Mouse (Mus musculus): ENCODE data around the gene Map7d2. TPM values are rescaled to one million over a fixed set of nuclear protein-coding genes. Genes with fewer than 3 reads are reported as not detected.
"Not testable (repeated sequence)": the region's sequence is repeated elsewhere in the genome, so short reads cannot be mapped to it uniquely, and the experiment has no call there.

Gene Map7d2
- 1 to 10 TPM; 3.2 to 3.8 TPM for total RNA-seq (2021)
- long read RNA-seq, experiment 1, partial matches to known transcripts = 0 of 3 reads
- long read RNA-seq, experiment 1, other reads (novel, unspliced or antisense) = 3 of 3 reads
- long read RNA-seq, experiment 2, partial matches to known transcripts = 2 of 3 reads
- long read RNA-seq, experiment 2, other reads (novel, unspliced or antisense) = 1 of 3 reads

DNA sequence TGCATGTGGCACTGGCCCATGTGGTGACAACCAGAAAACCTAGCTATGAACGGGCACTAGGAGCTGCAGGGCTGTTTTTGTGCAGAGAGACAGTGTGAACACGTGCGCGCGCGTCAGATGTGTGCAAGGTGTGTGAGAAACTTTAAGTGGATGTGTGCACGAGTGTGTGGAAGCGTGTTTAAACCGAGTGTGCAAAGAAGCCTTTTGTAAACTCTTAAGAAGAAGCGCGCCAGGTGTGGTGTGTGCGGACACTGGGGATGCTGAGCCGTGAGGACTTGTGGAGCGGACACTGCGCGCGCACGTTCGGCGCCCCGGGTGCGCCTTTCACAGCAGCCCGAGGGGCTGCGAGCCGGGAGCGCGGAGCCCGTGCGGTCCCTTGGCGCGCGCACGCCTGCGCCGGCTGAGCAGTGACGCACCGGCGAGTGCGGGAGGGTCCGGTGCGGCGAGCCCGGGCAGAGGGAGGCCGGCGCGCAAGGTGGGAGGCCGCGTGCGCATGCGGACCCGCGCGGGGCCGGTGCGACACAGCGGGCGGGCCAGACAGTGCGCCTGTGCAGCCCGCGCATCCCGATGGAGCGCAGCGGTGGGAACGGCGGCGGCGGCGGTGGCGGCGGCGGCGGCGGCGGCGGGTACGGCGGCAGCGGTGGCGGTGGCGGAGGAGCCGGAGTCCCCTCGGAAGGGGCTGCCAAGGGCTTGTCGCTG lies at the start of gene Map7d2:
TSS of gene Map7d2 (plus strand) at position 443 of the 699 bp plus-strand sequence.
- DNase-seq (ENCODE audit: low spot score in 2 of 2) = no peak

GRCm38 (mm10) chrX:159371831-159372752 lies 42.3 kb upstream of the Map7d2 start, which contains the start of gene Eif1ax:
Gene Eif1ax, plus strand, starts transcription at chrX:159372178.
- peak; percentile 6 to 50 for DNase-seq (ENCODE audit: low spot score in 2 of 2)

- DNase-seq (ENCODE audit: low spot score in 2 of 2) = no peak
Observed at GRCm38 (mm10) chrX:159372753-159373144, 41.6 kb upstream of the Map7d2 start.

GRCm38 (mm10) chrX:159387105-159387504 lies 27.3 kb upstream of the Map7d2 start:
- DNase-seq (ENCODE audit: low spot score in 2 of 2) = no peak

GRCm38 (mm10) chrX:159388953-159389352 lies 25.4 kb upstream of the Map7d2 start:
- no peak for DNase-seq (ENCODE audit: low spot score in 2 of 2)

DNA sequence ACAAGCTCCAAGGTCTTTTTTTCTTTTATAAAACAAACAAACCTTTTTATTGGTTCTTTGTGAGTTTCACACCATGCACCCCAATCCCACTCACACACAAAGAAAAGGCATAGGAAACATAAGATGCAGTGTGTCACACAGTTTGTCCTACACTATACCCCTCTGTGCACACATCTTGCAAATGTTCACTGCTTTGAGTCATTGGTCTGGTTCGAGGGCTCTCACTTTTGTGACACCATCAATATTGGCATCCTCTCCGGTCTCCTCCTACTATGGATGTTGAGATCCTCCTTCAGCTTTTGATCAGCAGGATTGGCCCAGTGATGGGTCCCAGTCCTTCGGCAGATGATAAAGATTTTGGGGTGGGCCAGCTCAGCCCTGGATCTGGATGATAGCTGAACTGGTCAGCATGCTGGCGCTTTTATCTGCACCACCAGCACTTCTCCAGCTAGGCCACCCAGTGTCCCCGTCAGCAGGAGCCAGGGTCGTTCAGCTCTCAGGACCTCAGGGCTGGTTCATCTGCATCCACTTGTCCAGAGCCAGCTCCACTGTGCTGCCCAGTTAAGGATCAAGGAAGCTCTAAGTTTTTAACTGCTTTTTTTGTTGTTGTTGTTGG lies 23.9 kb upstream of the Map7d2 start:
- DNase-seq (ENCODE audit: low spot score in 2 of 2) = no peak

- no peak for DNase-seq (ENCODE audit: low spot score in 2 of 2)
Observed at GRCm38 (mm10) chrX:159391239-159391638, 23.1 kb upstream of the Map7d2 start.

GRCm38 (mm10) chrX:159409253-159409652 lies 5.1 kb upstream of the Map7d2 start:
- no peak for DNase-seq (ENCODE audit: low spot score in 2 of 2)

DNA sequence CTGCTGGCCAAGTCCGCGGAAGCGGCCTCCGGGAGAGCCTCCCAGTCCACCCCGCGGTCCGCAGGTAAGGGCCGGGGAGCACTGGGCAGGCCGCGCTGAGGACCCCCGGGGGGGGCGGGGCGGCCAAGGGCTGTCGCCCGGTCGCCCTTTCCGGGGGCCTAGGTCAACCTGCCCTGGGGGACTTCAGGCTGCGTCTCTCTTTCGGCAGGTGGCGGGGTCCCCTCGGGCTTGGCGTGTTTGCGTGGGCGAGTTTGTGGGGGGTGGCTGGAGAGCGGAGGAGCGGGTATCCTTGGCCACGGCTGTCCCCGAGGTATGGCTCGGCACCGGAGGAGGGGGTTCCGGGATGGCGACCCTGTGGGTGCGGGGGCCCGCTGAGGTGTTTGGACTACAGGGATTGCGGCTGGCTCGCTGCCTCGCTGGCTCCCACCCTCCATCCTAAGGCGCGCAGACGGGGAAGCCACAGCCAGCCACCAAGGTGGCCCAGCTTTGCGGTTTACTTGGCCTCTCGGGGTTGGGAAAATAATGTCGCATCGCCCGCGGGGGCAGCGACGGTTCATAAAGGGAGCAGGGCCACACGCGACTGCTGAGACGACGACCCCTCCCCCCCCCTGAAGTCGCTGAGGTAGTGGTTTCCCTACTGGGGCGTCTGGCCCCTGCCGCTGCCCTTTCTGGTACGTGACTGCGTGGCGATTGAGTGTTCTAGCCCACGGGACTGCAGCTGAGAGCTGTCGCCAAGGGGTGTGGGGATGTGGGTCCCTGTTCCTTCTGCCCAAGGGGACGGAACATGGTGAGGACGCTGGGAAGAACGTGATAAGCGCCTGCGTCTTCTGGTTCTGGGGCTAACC lies 679 bp downstream of the Map7d2 start:
- no peak for DNase-seq (ENCODE audit: low spot score in 2 of 2)

- not testable (repeated sequence) for DNase-seq (ENCODE audit: low spot score in 2 of 2)
Observed at GRCm38 (mm10) chrX:159430507-159430906, 16.1 kb downstream of the Map7d2 start.

- DNase-seq (ENCODE audit: low spot score in 2 of 2) = peak in 1 of 2 experiments; percentile 2
Observed at GRCm38 (mm10) chrX:159442128-159442527, 27.8 kb downstream of the Map7d2 start.

DNA sequence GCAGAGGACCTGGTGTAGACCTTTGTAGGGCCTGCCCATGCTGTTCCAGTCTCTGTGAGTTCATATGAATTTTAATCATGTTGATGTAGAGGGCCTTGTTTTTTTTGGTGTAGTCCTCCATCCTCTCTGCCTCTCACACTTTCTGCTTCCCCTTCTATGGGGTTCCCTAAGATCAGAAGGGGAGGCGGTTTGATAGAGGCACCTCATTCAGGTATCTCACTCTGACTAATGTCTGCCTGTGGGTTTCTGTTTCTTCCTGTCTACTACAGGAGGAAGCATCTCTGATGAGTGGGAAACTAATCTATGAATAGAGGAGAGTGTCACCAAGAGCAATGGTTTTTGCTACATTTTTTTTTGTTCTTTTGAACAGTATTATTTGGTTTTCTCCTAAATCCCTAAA lies 32.8 kb downstream of the Map7d2 start:
- DNase-seq (ENCODE audit: low spot score in 2 of 2) = no peak

DNA sequence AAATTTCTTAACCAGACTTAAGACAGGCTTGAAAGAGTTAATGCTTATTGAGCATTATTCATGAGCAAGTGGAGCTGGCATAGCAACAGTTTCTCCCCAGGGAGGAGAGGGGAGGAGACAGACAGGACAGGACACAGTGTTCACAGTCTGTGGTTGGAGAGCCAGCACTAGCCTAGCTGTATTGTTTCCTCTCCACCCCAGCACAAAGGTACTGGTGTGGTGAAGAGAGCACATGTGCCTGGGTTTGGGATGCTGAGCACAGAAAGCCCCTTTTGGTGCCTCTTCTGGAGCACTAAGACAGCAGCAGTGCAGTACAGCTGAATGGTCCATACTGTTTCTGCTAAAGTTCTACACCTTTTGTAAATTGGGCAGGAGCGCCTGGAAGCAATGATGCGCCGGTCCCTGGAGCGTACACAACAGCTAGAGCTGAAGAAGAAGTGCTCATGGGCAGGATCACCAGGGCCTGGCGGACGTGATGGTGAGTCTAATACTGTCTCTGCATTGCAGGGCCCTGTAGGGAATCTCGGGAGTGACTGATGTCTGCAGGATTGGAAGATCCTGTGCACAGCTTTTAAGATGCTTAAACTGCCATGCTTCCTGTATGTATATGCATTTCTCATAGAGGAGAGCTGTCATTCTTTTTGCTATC lies 44.8 kb downstream of the Map7d2 start:
- DNase-seq (ENCODE audit: low spot score in 2 of 2) = no peak

GRCm38 (mm10) chrX:159474799-159475198 lies 60.4 kb downstream of the Map7d2 start:
- DNase-seq (ENCODE audit: low spot score in 2 of 2) = no peak

GRCm38 (mm10) chrX:159478243-159478940 lies 64.0 kb downstream of the Map7d2 start:
- not testable (repeated sequence) for DNase-seq (ENCODE audit: low spot score in 2 of 2)

DNA sequence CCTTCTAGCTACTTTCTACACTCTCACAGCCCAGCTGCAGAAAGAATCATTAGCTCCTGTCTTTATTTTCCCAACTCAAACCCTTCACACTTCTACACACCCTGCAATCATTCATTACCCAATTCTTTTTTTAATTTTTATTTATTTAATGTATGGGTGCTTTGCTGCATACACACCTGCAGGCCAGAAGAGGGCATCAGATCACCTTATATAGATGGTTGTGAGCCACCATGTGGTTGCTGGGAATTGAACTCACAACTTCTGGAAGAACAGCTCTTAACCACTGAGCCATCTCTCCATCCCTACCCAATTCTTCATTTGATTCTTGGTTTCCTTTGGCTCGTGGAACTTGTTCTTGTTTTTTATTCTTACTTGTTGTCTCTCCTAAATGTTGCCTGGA lies 69.9 kb downstream of the Map7d2 start:
- no peak for DNase-seq (ENCODE audit: low spot score in 2 of 2)

- DNase-seq (ENCODE audit: low spot score in 2 of 2) = no peak
Observed at GRCm38 (mm10) chrX:159503181-159503580, 88.8 kb downstream of the Map7d2 start.

GRCm38 (mm10) chrX:159508331-159509036 lies 94.1 kb downstream of the Map7d2 start:
- DNase-seq (ENCODE audit: low spot score in 2 of 2) = no peak

DNA sequence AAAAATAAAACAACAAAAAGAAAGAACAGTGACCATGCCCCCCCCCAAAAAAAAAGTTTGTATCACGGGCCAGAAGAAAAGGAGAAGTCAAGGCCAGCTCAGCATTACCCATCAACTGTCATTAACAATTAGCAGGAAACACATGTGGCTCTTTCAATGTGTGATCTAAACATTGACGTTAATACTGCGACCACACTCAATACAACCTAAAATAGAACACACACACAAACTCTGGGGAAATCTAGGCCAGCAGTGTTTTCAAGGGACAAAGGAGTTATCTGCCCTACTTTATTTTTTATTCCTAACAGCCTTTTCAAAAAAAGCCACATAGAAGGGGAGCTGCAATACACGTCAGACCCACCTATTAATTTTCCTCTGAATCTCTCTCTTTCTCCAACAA lies 94.7 kb downstream of the Map7d2 start:
- DNase-seq (ENCODE audit: low spot score in 2 of 2) = no peak
